Mouse (Mus musculus) forebrain, embryonic 14.5 days (tissue): ENCODE measurements around the gene Gbf1. TPM values are rescaled to one million over a fixed set of nuclear protein-coding genes. Genes with fewer than 3 reads are reported as not detected.

Experiments
- ATAC-seq: fragments of 200-750 bp; cut with Nextera tagmentation; 2 replicates; pipeline ENCODE4 v1.8.0; 2017; ENCODE audit warnings: mild to moderate bottlenecking, moderate library complexity
- DNase-seq: peaks from one replicate; pipeline ENCODE4 v3.0.0-alpha.2; 2015; ENCODE audit warnings: low spot score
- H3K27ac ChIP-seq: fragments of 300-500 bp; sonication (generic); 2 replicates; pipeline ENCODE4 v1.5.1; 2014; ENCODE audit warnings: low read depth, mild to moderate bottlenecking, control low read depth, low read length, moderate library complexity
- H3K27me3 ChIP-seq: fragments of 300-500 bp; sonication (generic); replicated peaks from 2 replicates; pipeline ENCODE4 v1.6.1; 2014; ENCODE audit warnings: low read length, control low read depth, mixed read lengths; ENCODE audit not compliant: control insufficient read depth, insufficient read depth
- H3K36me3 ChIP-seq: fragments of 300-500 bp; sonication (generic); 2 replicates; pipeline ENCODE4 v1.6.1; 2014; ENCODE audit warnings: low read length, control low read depth; ENCODE audit not compliant: control insufficient read depth, insufficient read depth
- H3K4me1 ChIP-seq: fragments of 300-500 bp; sonication (generic); 2 replicates; pipeline ENCODE4 v1.6.1; 2014; ENCODE audit warnings: antibody characterized with exemption, low read length, control low read depth; ENCODE audit not compliant: control insufficient read depth, insufficient read depth
- H3K4me2 ChIP-seq: fragments of 300-500 bp; sonication (generic); 2 replicates; pipeline ENCODE4 v1.6.1; 2014; ENCODE audit warnings: mild to moderate bottlenecking, control low read depth, low read length
- H3K4me3 ChIP-seq: fragments of 300-500 bp; sonication (generic); 2 replicates; pipeline ENCODE4 v1.5.1; 2014; ENCODE audit warnings: low read depth, low read length, control low read depth
- H3K9ac ChIP-seq: fragments of 300-500 bp; sonication (generic); 2 replicates; pipeline ENCODE4 v1.6.1; 2014; ENCODE audit warnings: mild to moderate bottlenecking, low read length, control low read depth, moderate library complexity
- H3K9me3 ChIP-seq: fragments of 300-500 bp; sonication (generic); replicated peaks from 2 replicates; pipeline ENCODE4 v1.6.1; 2016; ENCODE audit warnings: low read length, control low read depth, mixed read lengths; ENCODE audit not compliant: control insufficient read depth
- WGBS: fragments of 180-500 bp; shearing (Covaris S2); extraction: QIAGEN DNeasy Blood & Tissue Kit; methylation state at CpG from one replicate; pipeline ENCODE4 v1.1.7; 2014; 5-methylcytosine and 5-hydroxymethylcytosine counted together
- polyA plus RNA-seq: library from polyadenylated mRNA; unstranded; fragments of >200 nt; fragmentation: Nextera tagmentation; extraction: Ambion mirVana; gene quantifications from 2 replicates; pipeline ENCODE4 v1.2.1, GENCODE M21; 2014

The Gbf1 gene
- polyA plus RNA-seq, 1 experiment from 2014 or later, result 36.3 TPM

GRCm38 (mm10) chr19:46322996-46323572, 170.8 kb downstream of the Gbf1 start:
- DNase-seq, result no peak
- H3K27me3 ChIP-seq, result peaks cover 20% of the 10 kb centered on the region
- no peak overlapping the region; the same call in 1 of the 2 replicates for H3K27ac ChIP-seq
- no peaks in the 10 kb centered on the region for H3K9me3 ChIP-seq
- no peak overlapping the region for H3K9ac ChIP-seq
- ATAC-seq, result no peak
- H3K36me3 ChIP-seq, result no peaks in the 10 kb centered on the region
- H3K4me2 ChIP-seq, result no peak overlapping the region
- H3K4me1 ChIP-seq, result peaks cover 51% of the 10 kb centered on the region
- no peak overlapping the region for H3K4me3 ChIP-seq
- WGBS, result 80% methylated on average over 13 of the region's 13 CpGs

- Histone ChIP-seq H3K9ac (no peak overlapping the region), H3K9me3 (no peaks in the 10 kb centered on the region), H3K4me2 (no peak overlapping the region), H3K4me1 (peaks cover 48% of the 10 kb centered on the region), H3K36me3 (no peaks in the 10 kb centered on the region), H3K27ac (no peak overlapping the region), H3K4me3 (no peak overlapping the region), H3K27me3 (peaks cover 14% of the 10 kb centered on the region)
- ATAC-seq, result no peak
- no peak for DNase-seq
- 79% methylated on average over 5 of the region's 5 CpGs for WGBS
Observed at GRCm38 (mm10) chr19:46323716-46324115, 171.4 kb downstream of the Gbf1 start.

GRCm38 (mm10) chr19:46324366-46324765, 172.1 kb downstream of the Gbf1 start:
- Histone ChIP-seq H3K27me3 (peaks cover 10% of the 10 kb centered on the region), H3K9me3 (no peaks in the 10 kb centered on the region), H3K4me3 (no peak overlapping the region), H3K36me3 (no peaks in the 10 kb centered on the region), H3K4me2 (peak overlapping the region; percentile 100), H3K27ac (no peak overlapping the region), H3K4me1 (peaks cover 45% of the 10 kb centered on the region), H3K9ac (peak overlapping the region; percentile 21; the same call in 1 of the 2 replicates)
- DNase-seq (no peak), ATAC-seq (no peak)
- WGBS, result 67% methylated on average over 11 of the region's 11 CpGs

- no peak for ATAC-seq
- Histone ChIP-seq H3K9ac (peak overlapping the region; percentile 77; the same call in 1 of the 2 replicates), H3K4me1 (peaks cover 50% of the 10 kb centered on the region), H3K36me3 (no peaks in the 10 kb centered on the region), H3K9me3 (no peaks in the 10 kb centered on the region), H3K4me2 (peak overlapping the region; percentile 100), H3K27me3 (peaks cover 6% of the 10 kb centered on the region), H3K4me3 (peak overlapping the region; percentile 68), H3K27ac (no peak overlapping the region)
- DNase-seq, result no peak
- 65% methylated on average over 5 of the region's 5 CpGs for WGBS
Observed at GRCm38 (mm10) chr19:46324918-46325317, 172.6 kb downstream of the Gbf1 start.

GRCm38 (mm10) chr19:46326019-46326755, 173.9 kb downstream of the Gbf1 start:
- peak overlapping the region; percentile 68 for H3K4me3 ChIP-seq
- no peaks in the 10 kb centered on the region for H3K9me3 ChIP-seq
- ATAC-seq (no peak), DNase-seq (no peak)
- H3K9ac ChIP-seq, result peak overlapping the region; percentile 77
- H3K27ac ChIP-seq, result peak overlapping the region; percentile 96; the same call in 1 of the 2 replicates
- H3K4me1 ChIP-seq, result peaks cover 47% of the 10 kb centered on the region
- no peaks in the 10 kb centered on the region; the same call in 1 of the 2 replicates for H3K27me3 ChIP-seq
- H3K36me3 ChIP-seq, result peaks cover 12% of the 10 kb centered on the region
- 3% methylated on average over 28 of the region's 29 CpGs for WGBS
- H3K4me2 ChIP-seq, result peak overlapping the region; percentile 100

GRCm38 (mm10) chr19:46326756-46327305, 174.5 kb downstream of the Gbf1 start, which contains the start of gene Psd:
TSS of gene Psd (minus strand) at chr19:46327156.
- Histone ChIP-seq H3K9ac (peak within 1 kb of the TSS; percentile 77), H3K27me3 (no peaks in the 10 kb centered on the region; the same call in 1 of the 2 replicates), H3K4me3 (peak within 1 kb of the TSS; percentile 68), H3K9me3 (no peaks in the 10 kb centered on the region), H3K36me3 (peaks cover 18% of the 10 kb centered on the region), H3K27ac (peak within 1 kb of the TSS; percentile 96), H3K4me1 (peaks cover 41% of the 10 kb centered on the region), H3K4me2 (peak within 1 kb of the TSS; percentile 100)
- DNase-seq, result peak; percentile 84
- no peak for ATAC-seq
- under 1% methylated on average over 35 of the region's 35 CpGs for WGBS

GRCm38 (mm10) chr19:46327531-46328064, 175.3 kb downstream of the Gbf1 start:
- peaks cover 33% of the 10 kb centered on the region for H3K4me1 ChIP-seq
- ATAC-seq (peak; percentile 0; the same call in 1 of the 2 replicates), DNase-seq (no peak)
- peak overlapping the region; percentile 100 for H3K4me2 ChIP-seq
- peaks cover 26% of the 10 kb centered on the region for H3K36me3 ChIP-seq
- peak overlapping the region; percentile 68 for H3K4me3 ChIP-seq
- H3K9me3 ChIP-seq, result no peaks in the 10 kb centered on the region
- H3K9ac ChIP-seq, result peak overlapping the region; percentile 77
- no peaks in the 10 kb centered on the region; the same call in 1 of the 2 replicates for H3K27me3 ChIP-seq
- 29% methylated on average over 14 of the region's 14 CpGs for WGBS
- peak overlapping the region; percentile 96 for H3K27ac ChIP-seq

GRCm38 (mm10) chr19:46328081-46329030, 176.0 kb downstream of the Gbf1 start, which contains the start of gene Fbxl15:
TSS of gene Fbxl15 (plus strand) at chr19:46328184.
- peaks cover 27% of the 10 kb centered on the region for H3K36me3 ChIP-seq
- under 1% methylated on average over 73 of the region's 81 CpGs for WGBS
- peaks cover 28% of the 10 kb centered on the region for H3K4me1 ChIP-seq
- peak within 1 kb of the TSS; percentile 77 for H3K9ac ChIP-seq
- peak within 1 kb of the TSS; percentile 68 for H3K4me3 ChIP-seq
- ATAC-seq (peak; percentile 90), DNase-seq (peak; percentile 98)
- peak within 1 kb of the TSS; percentile 96 for H3K27ac ChIP-seq
- no peaks in the 10 kb centered on the region for H3K9me3 ChIP-seq
- no peaks in the 10 kb centered on the region; the same call in 1 of the 2 replicates for H3K27me3 ChIP-seq
- peak within 1 kb of the TSS; percentile 100 for H3K4me2 ChIP-seq
